Mouse (Mus musculus) gastrocnemius, postnatal 10 days (tissue): ENCODE measurements around the gene Eng. TPM values are rescaled to one million over a fixed set of nuclear protein-coding genes. Genes with fewer than 3 reads are reported as not detected.

ENCODE experiments used
- microRNA-seq, 2 experiments: library from miRNA; unstranded; fragments of <30 nt; microRNA quantifications; one replicate each; pipeline ENCODE4 v1.2.0; 2021
- total RNA-seq, 2 experiments: library from RNA; stranded (reverse); gene quantifications; 2 replicates each; pipeline ENCODE4 v1.2.3; 2021

The Eng gene
- total RNA-seq, 2 experiments from 2014 or later = 49.5 to 54.7 TPM

Small RNA genes lying within 50 kb of the gene (microRNA-seq; reads per million reads assigned to microRNA genes)
- gene Gm47291 = 0 reads per million in 2 experiments
- gene Mir1954 = 0 reads per million in 2 experiments
- gene Mir2861 = 0 reads per million in 2 experiments
- 0 reads per million in 2 experiments for gene Mir3960
- 0 reads per million in 2 experiments for gene Mir8093

Other genes with a start within 250 kb of the Eng start
- gene Naif1, start 196.1 kb upstream of the Eng start, total RNA-seq = 1 to 10 TPM; 3.0 to 3.1 TPM
- gene Slc25a25, start 195.2 kb upstream of the Eng start, total RNA-seq = 10 to 100 TPM; 16.1 to 31.1 TPM
- gene Fam102a, start 111.3 kb upstream of the Eng start, total RNA-seq = 1 to 10 TPM; 5.5 to 8.6 TPM
- 10 to 100 TPM; 19.6 to 25.7 TPM for gene Dpm2, start 75.7 kb upstream of the Eng start, total RNA-seq
- gene Pip5kl1, start 71.8 kb upstream of the Eng start, total RNA-seq = not detected
- gene 9430097D07Rik, start 70.9 kb upstream of the Eng start, total RNA-seq = not detected
- 10 to 100 TPM; 31.7 to 42.6 TPM for gene St6galnac4, start 59.5 kb upstream of the Eng start, total RNA-seq
- gene St6galnac6, start 46.9 kb upstream of the Eng start, total RNA-seq = 10 to 100 TPM; 59.7 to 66.0 TPM
- 1,000 to 10,000 TPM; 1,275 to 1,593 TPM for gene Ak1, start 24.8 kb upstream of the Eng start, total RNA-seq
- 10 to 100 TPM; 10.5 to 15.6 TPM for gene Fpgs, start 57.5 kb downstream of the Eng start, total RNA-seq
- 10 to 100 TPM; 29.5 to 35.2 TPM for gene Cdk9, start 66.5 kb downstream of the Eng start, total RNA-seq
- 10 to 100 TPM; 13.2 to 16.6 TPM for gene Sh2d3c, start 74.5 kb downstream of the Eng start, total RNA-seq
- gene 6330409D20Rik, start 94.4 kb downstream of the Eng start, total RNA-seq = not detected
- gene Tor2a, start 110.6 kb downstream of the Eng start, total RNA-seq = 10 to 100 TPM; 12.7 to 13.7 TPM
- under 1 TPM in 1 of 2 experiments, not detected in 1; 0.11 TPM for gene Ttc16, start 129.0 kb downstream of the Eng start, total RNA-seq
- gene Ptrh1, start 129.2 kb downstream of the Eng start, total RNA-seq = 1 to 10 TPM; 2.3 to 2.7 TPM
- not detected for gene Cfap157, start 137.8 kb downstream of the Eng start, total RNA-seq
- 10 to 100 TPM; 10.5 to 18.5 TPM for gene Stxbp1, start 200.7 kb downstream of the Eng start, total RNA-seq
- gene Fam129b, start 229.5 kb downstream of the Eng start, total RNA-seq = 10 to 100 TPM; 16.5 to 22.5 TPM